Mouse (Mus musculus) thymus, postnatal 36 days (tissue): ENCODE results near the gene Polr3c.
"Not testable (repeated sequence)": the region's sequence is repeated elsewhere in the genome, so short reads cannot be mapped to it uniquely, and the experiment has no call there.

Source experiments
- DNase-seq, 2 experiments: peaks; one replicate each; pipeline ENCODE4 v3.0.0; 2022; ENCODE audit warnings: mixed read lengths in 2 of 2

Polr3c gene

DNA sequence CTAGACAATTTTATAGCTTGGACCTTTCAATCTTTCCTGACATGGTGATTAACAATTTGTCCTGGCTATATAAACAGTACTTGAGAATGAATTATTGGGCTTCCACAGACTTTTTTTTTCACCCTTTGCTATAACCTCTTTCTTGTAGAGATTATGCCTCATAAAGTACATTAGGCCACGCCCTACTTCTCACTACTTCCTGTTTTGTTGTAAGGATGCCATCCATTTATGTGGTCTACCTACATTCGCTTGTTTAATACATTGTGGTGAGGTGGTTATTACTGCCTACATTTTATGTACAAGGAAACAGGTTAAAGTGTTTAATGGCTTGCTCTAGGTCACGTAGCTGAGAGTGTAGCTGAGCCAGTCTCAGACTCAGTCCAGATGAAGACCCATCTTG lies 52.3 kb downstream of the Polr3c start:
- no peak for DNase-seq

- DNase-seq = no peak
Measured at GRCm38 (mm10) chr3:96674442-96674841, 53.0 kb downstream of the Polr3c start.

- no peak for DNase-seq
Measured at GRCm38 (mm10) chr3:96673514-96673913, 53.9 kb downstream of the Polr3c start.

- no peak for DNase-seq
Measured at GRCm38 (mm10) chr3:96671519-96671918, 55.9 kb downstream of the Polr3c start.

- DNase-seq = peak; percentile 73 to 82
Measured at GRCm38 (mm10) chr3:96669727-96670468, 57.5 kb downstream of the Polr3c start, which contains the start of gene Ankrd35. TSS of gene Ankrd35 (plus strand) at chr3:96670131.

GRCm38 (mm10) chr3:96668424-96669067 lies 58.9 kb downstream of the Polr3c start:
- DNase-seq = no peak

GRCm38 (mm10) chr3:96667316-96667715 lies 60.1 kb downstream of the Polr3c start:
- DNase-seq = peak; percentile 26 to 34

GRCm38 (mm10) chr3:96666916-96667315 lies 60.5 kb downstream of the Polr3c start:
- DNase-seq = no peak

- DNase-seq = not testable (repeated sequence)
Measured at GRCm38 (mm10) chr3:96665732-96666363, 61.6 kb downstream of the Polr3c start.

DNA sequence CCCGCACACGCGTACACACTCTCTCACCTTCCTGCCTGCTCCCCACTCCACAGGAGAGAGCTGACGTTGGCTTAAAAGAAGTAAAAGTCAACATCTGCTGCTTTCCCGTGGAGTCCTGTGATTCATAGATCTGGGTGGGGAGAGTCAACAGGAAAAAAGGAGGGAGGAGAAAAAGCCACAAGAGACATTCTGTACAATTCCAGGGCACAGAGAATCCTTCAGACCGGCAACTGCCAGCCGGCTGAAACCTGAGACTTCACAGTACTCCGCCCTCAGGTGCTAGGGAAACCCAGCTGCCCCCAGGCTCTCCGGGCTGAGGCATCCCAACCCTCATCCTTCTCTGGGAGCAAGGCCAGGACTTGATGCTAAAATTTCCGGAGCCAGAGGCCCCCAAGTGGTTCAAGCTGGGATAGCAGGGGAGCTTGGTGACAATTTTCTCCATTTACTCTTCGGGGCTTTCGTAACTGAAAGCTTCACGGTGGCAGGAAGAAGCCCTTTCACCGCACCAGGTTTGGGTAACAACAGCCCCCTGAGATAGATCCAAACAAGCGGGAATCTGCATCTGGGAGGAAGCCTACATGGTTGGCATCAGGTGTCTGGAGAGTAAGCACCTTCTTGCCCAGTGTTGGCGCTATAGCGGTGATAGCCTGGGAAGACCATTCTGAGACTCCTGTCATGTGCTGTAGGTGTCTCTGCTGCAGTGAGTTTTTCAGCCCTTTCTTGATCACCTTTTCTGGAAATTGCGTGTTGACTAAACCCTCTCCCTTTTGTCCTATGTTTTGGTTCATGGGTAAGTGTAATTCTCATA lies 63.8 kb downstream of the Polr3c start:
- DNase-seq = peak; percentile 61 to 74

GRCm38 (mm10) chr3:96662731-96663316 lies 64.6 kb downstream of the Polr3c start:
- DNase-seq = no peak
